Mouse (Mus musculus) neural tube, embryonic 13.5 days (tissue): ENCODE results near the gene Vps51. TPM values are rescaled to one million over a fixed set of nuclear protein-coding genes. Genes with fewer than 3 reads are reported as not detected.

Experiments used
- ATAC-seq: fragments of 200-750 bp; cut with Nextera tagmentation; 2 replicates; pipeline ENCODE4 v1.8.0; 2017; ENCODE audit warnings: low read depth, mild to moderate bottlenecking, moderate TSS enrichment, moderate library complexity
- H3K27ac ChIP-seq: fragments of 300-500 bp; sonication (generic); replicated peaks from 2 replicates; pipeline ENCODE4 v1.5.1; 2015; ENCODE audit warnings: moderate library complexity, mild to moderate bottlenecking, inconsistent platforms
- H3K27me3 ChIP-seq: fragments of 300-500 bp; sonication (generic); 2 replicates; pipeline ENCODE4 v1.6.1; 2015; ENCODE audit warnings: mild to moderate bottlenecking, inconsistent platforms
- H3K36me3 ChIP-seq: fragments of 300-500 bp; sonication (generic); 2 replicates; pipeline ENCODE4 v1.6.1; 2015; ENCODE audit warnings: mild to moderate bottlenecking, inconsistent platforms
- H3K4me1 ChIP-seq: fragments of 300-500 bp; sonication (generic); replicated peaks from 2 replicates; pipeline ENCODE4 v1.6.1; 2015; ENCODE audit warnings: inconsistent platforms
- H3K4me2 ChIP-seq: fragments of 300-500 bp; sonication (generic); 2 replicates; pipeline ENCODE4 v1.6.1; 2015; ENCODE audit warnings: inconsistent platforms, mild to moderate bottlenecking, moderate library complexity
- H3K4me3 ChIP-seq: fragments of 300-500 bp; sonication (generic); 2 replicates; pipeline ENCODE4 v1.5.1; 2015; ENCODE audit warnings: mild to moderate bottlenecking, inconsistent platforms
- H3K9ac ChIP-seq: fragments of 300-500 bp; sonication (generic); 2 replicates; pipeline ENCODE4 v1.6.1; 2015; ENCODE audit warnings: moderate library complexity, mild to moderate bottlenecking, inconsistent platforms
- H3K9me3 ChIP-seq: fragments of 300-500 bp; sonication (generic); 2 replicates; pipeline ENCODE4 v1.6.1; 2016; ENCODE audit warnings: inconsistent platforms
- WGBS: fragments of 180-500 bp; shearing (Covaris S2); methylation state at CpG from one replicate; pipeline ENCODE4 v1.1.7; 2015; 5-methylcytosine and 5-hydroxymethylcytosine counted together
- polyA plus RNA-seq: library from polyadenylated mRNA; unstranded; fragments of >200 nt; fragmentation: Nextera tagmentation; extraction: Ambion mirVana; gene quantifications from 2 replicates; pipeline ENCODE4 v1.2.1, GENCODE M21; 2015

The Vps51 gene
- polyA plus RNA-seq, 1 experiment from 2014 or later: 74.2 TPM

GRCm38 (mm10) chr19:6104476-6104875 lies 27.4 kb upstream of the Vps51 start:
- Histone ChIP-seq H3K36me3 (no peaks in the 10 kb centered on the region), H3K4me3 (no peak overlapping the region), H3K9ac (0 out of 2 replicates have a peak overlapping the region, but pooled peaks have one; percentile 8), H3K27me3 (no peaks in the 10 kb centered on the region), H3K27ac (no peak overlapping the region), H3K4me2 (no peak overlapping the region), H3K4me1 (no peaks in the 10 kb centered on the region), H3K9me3 (no peaks in the 10 kb centered on the region)
- ATAC-seq: no peak
- 94% methylated on average over 4 of the region's 4 CpGs for WGBS

DNA sequence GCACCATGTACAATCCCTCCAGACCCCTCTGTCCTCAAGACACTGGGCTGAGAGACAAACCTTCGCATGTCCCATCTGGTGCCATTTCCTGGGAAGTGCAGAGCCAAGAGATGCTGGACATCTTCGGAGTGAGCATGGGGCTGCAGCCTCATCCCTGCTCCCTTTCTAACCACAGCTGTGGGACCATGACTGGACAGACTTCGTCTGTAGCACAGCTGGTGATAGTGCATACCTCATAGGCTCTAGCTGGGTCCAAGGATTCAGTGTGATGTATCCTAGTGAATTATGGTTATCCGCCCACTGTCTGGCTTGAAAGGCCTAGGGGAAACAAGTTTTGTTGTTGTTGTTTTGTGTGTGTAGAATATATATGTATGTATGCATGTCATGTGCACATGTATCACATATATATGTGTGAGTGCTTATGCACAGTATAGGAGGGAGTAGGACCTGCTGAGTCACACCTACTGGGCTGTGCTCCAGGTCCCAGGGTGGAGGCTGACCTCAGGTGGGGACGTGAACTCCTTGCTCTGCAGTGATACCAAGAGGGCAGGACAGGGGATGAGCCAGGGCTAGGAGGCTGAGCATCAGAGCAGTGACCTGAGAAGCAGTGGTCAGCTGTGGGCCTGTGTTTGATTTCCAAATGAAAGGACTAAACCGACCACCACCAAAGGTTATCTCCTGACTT lies 25.3 kb upstream of the Vps51 start:
- no peak overlapping the region for H3K27ac ChIP-seq
- H3K4me3 ChIP-seq: no peak overlapping the region
- H3K9ac ChIP-seq: no peak overlapping the region
- no peaks in the 10 kb centered on the region for H3K9me3 ChIP-seq
- no peak overlapping the region for H3K4me2 ChIP-seq
- H3K36me3 ChIP-seq: no peaks in the 10 kb centered on the region
- no peaks in the 10 kb centered on the region for H3K27me3 ChIP-seq
- no peaks in the 10 kb centered on the region for H3K4me1 ChIP-seq
- WGBS: 81% methylated on average over 6 of the region's 6 CpGs
- no peak for ATAC-seq

GRCm38 (mm10) chr19:6101186-6101585 lies 24.2 kb upstream of the Vps51 start:
- Histone ChIP-seq H3K4me2 (no peak overlapping the region), H3K9me3 (no peaks in the 10 kb centered on the region), H3K27me3 (no peaks in the 10 kb centered on the region), H3K9ac (no peak overlapping the region), H3K27ac (no peak overlapping the region), H3K4me1 (no peaks in the 10 kb centered on the region), H3K4me3 (no peak overlapping the region), H3K36me3 (no peaks in the 10 kb centered on the region)
- no peak for ATAC-seq
- WGBS: 45% methylated on average over 6 of the region's 6 CpGs

GRCm38 (mm10) chr19:6097847-6098246 lies 20.8 kb upstream of the Vps51 start:
- no peak for ATAC-seq
- no peaks in the 10 kb centered on the region for H3K9me3 ChIP-seq
- no peaks in the 10 kb centered on the region for H3K36me3 ChIP-seq
- no peaks in the 10 kb centered on the region for H3K27me3 ChIP-seq
- 89% methylated on average over 3 of the region's 3 CpGs for WGBS
- no peak overlapping the region for H3K9ac ChIP-seq
- H3K4me3 ChIP-seq: no peak overlapping the region
- H3K4me2 ChIP-seq: no peak overlapping the region
- no peaks in the 10 kb centered on the region for H3K4me1 ChIP-seq
- no peak overlapping the region for H3K27ac ChIP-seq

- no peaks in the 10 kb centered on the region for H3K9me3 ChIP-seq
- H3K27me3 ChIP-seq: no peaks in the 10 kb centered on the region
- no peak for ATAC-seq
- H3K4me2 ChIP-seq: no peak within 1 kb of the TSS
- H3K4me3 ChIP-seq: no peak within 1 kb of the TSS
- H3K9ac ChIP-seq: no peak within 1 kb of the TSS
- H3K4me1 ChIP-seq: no peaks in the 10 kb centered on the region
- H3K36me3 ChIP-seq: peaks cover 14% of the 10 kb centered on the region; the same call in 1 of the 2 replicates
- H3K27ac ChIP-seq: no peak within 1 kb of the TSS
- WGBS: 89% methylated on average over 7 of the region's 7 CpGs
These were observed 17.1 kb upstream of the Vps51 start, which contains the start of gene AC131692.1 for GRCm38 (mm10) chr19:6094119-6094518. Gene AC131692.1, plus strand, starts transcription at chr19:6094419.

DNA sequence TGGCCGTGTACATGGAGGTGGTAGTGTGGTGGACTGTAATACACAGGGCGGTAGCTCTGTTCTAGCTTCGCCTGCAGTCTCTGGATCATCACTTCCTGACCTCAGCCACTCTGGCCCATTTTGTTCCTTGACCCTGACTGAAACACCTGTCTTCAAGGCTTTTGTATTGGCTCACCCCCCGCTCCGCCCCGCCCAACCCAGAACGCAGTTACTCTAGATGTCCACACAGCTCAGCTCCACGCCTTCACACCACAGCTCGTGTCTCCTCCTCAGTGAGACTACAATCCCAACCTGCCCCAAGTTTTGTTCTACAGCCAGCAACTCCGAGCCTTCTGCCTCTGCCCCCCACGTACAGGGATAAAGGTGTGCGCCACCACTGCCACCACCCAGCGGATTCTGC lies 11.8 kb upstream of the Vps51 start:
- H3K27me3 ChIP-seq: no peaks in the 10 kb centered on the region
- H3K9me3 ChIP-seq: no peaks in the 10 kb centered on the region
- 90% methylated on average over 13 of the region's 13 CpGs for WGBS
- H3K9ac ChIP-seq: no peak overlapping the region
- H3K4me3 ChIP-seq: no peak overlapping the region
- H3K4me2 ChIP-seq: no peak overlapping the region
- H3K4me1 ChIP-seq: peaks cover 18% of the 10 kb centered on the region
- ATAC-seq: no peak
- peaks cover 14% of the 10 kb centered on the region; the same call in 1 of the 2 replicates for H3K36me3 ChIP-seq
- H3K27ac ChIP-seq: no peak overlapping the region

GRCm38 (mm10) chr19:6085417-6085879 lies 8.4 kb upstream of the Vps51 start:
- no peaks in the 10 kb centered on the region for H3K27me3 ChIP-seq
- H3K4me3 ChIP-seq: peak overlapping the region; percentile 70
- H3K9me3 ChIP-seq: no peaks in the 10 kb centered on the region
- H3K27ac ChIP-seq: no peak overlapping the region
- peaks cover 27% of the 10 kb centered on the region for H3K4me1 ChIP-seq
- H3K36me3 ChIP-seq: peaks cover 33% of the 10 kb centered on the region
- H3K4me2 ChIP-seq: peak overlapping the region; percentile 95
- H3K9ac ChIP-seq: peak overlapping the region; percentile 60
- WGBS: 0% methylated on average over 17 of the region's 17 CpGs
- peak; percentile 76 for ATAC-seq

- Histone ChIP-seq H3K27ac (peak within 1 kb of the TSS; percentile 67), H3K9me3 (no peaks in the 10 kb centered on the region), H3K27me3 (no peaks in the 10 kb centered on the region), H3K4me1 (peaks cover 27% of the 10 kb centered on the region), H3K36me3 (peaks cover 33% of the 10 kb centered on the region), H3K9ac (peak within 1 kb of the TSS; percentile 85), H3K4me3 (peak within 1 kb of the TSS; percentile 70), H3K4me2 (peak within 1 kb of the TSS; percentile 95)
- peak; percentile 92 for ATAC-seq
- WGBS: under 1% methylated on average over 58 of the region's 58 CpGs
These were observed 7.6 kb upstream of the Vps51 start, which contains the start of the genes Zfpl1 and Cdca5 for GRCm38 (mm10) chr19:6084478-6085248. Gene Zfpl1, minus strand, starts transcription at chr19:6084956. Gene Cdca5, plus strand, starts transcription at chr19:6084983.

- no peak for ATAC-seq
- Histone ChIP-seq H3K36me3 (peaks cover 36% of the 10 kb centered on the region), H3K9ac (peak within 1 kb of the TSS; percentile 5; the same call in 1 of the 2 replicates), H3K4me3 (no peak within 1 kb of the TSS), H3K4me1 (peaks cover 34% of the 10 kb centered on the region), H3K27me3 (no peaks in the 10 kb centered on the region), H3K4me2 (no peak within 1 kb of the TSS), H3K9me3 (no peaks in the 10 kb centered on the region), H3K27ac (no peak within 1 kb of the TSS)
- 91% methylated on average over 9 of the region's 9 CpGs for WGBS
These were observed 5.1 kb upstream of the Vps51 start, which contains the start of gene Gm28374 for GRCm38 (mm10) chr19:6082156-6082555. Gene Gm28374, minus strand, starts transcription at chr19:6082256.

DNA sequence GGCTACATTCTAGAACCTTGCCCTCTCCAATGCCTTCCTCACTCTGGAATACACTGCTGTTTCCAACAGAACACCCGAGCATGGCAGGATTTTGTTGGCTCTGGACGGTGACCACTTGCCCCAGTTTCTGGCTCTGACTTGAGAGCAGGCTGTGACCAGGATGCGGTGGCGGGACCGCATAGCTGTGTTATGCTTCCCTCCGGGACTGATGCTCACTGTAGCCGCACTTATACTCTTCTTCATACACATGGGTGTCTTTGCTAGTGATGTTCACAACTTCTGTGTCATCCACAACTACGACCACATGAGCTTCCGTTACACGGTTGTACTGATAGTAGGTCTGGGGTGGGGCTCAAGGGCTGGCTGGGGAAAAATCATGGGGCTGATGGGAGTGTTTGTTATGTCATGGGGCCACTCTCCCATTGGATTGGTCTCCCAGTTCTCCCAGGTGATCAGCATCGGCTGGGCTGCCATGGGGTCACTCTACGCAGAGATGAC lies 3.0 kb upstream of the Vps51 start, which contains the start of gene Tmem262:
Gene Tmem262, plus strand, starts transcription at position 51 of the 498 bp plus-strand sequence.
- WGBS: 91% methylated on average over 12 of the region's 12 CpGs

DNA sequence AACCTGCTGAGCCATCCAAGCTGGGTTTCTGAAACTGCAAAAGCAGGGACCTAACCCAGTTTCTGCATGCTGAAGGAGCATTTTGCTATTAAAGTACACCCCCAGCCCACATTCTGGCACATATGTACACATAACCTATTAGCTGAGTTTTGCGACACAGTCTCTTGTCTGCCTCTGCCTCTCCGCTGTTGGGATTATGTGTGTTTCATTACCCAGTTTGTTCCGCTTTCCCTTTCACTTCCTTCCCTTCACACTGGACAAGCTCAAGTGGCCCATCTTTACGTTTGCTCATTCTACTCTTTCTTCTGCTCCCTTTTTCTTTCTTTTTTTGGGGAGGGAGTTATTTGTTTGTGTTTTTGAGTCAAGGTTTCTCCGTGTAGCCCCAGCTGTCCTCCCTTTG lies 3.1 kb downstream of the Vps51 start:
- H3K4me1 ChIP-seq: peaks cover 21% of the 10 kb centered on the region
- no peaks in the 10 kb centered on the region for H3K9me3 ChIP-seq
- no peak overlapping the region for H3K4me2 ChIP-seq
- 91% methylated on average over 5 of the region's 5 CpGs for WGBS
- no peak overlapping the region for H3K4me3 ChIP-seq
- no peaks in the 10 kb centered on the region for H3K27me3 ChIP-seq
- peaks cover 55% of the 10 kb centered on the region for H3K36me3 ChIP-seq
- no peak for ATAC-seq
- H3K27ac ChIP-seq: no peak overlapping the region
- H3K9ac ChIP-seq: no peak overlapping the region

More for the DNA sequence above, 3.0 kb upstream of the Vps51 start, which contains the start of gene Tmem262:
- Histone ChIP-seq H3K4me2 (no peak within 1 kb of the TSS), H3K36me3 (peaks cover 40% of the 10 kb centered on the region), H3K27me3 (no peaks in the 10 kb centered on the region), H3K4me1 (peaks cover 36% of the 10 kb centered on the region), H3K9ac (no peak within 1 kb of the TSS), H3K27ac (no peak within 1 kb of the TSS), H3K4me3 (no peak within 1 kb of the TSS), H3K9me3 (no peaks in the 10 kb centered on the region)
- ATAC-seq: no peak

DNA sequence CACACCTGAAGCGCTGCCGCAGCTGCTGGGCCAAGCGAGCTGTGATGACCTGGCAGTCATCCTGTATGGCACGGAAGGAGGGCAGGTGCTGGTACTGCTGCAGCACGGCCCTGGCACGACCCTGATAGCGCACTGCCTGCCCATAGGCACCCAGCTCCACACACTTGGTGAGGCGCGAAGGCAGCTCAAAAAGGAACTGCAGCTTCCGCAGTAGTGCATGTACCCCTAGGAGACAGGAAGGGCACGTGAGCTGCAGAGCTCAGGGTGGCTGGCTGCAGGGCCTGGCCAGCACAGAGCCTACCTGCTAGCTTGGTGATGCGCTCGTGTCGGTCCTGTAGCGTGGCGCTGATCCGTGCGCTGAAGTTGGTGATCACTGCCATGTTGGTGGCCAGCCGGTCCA lies 5.8 kb downstream of the Vps51 start:
- peaks cover 57% of the 10 kb centered on the region for H3K36me3 ChIP-seq
- 92% methylated on average over 19 of the region's 19 CpGs for WGBS

More for the DNA sequence above, 5.8 kb downstream of the Vps51 start:
- Histone ChIP-seq H3K4me3 (no peak overlapping the region), H3K27me3 (no peaks in the 10 kb centered on the region), H3K4me1 (peaks cover 29% of the 10 kb centered on the region), H3K9me3 (no peaks in the 10 kb centered on the region), H3K27ac (no peak overlapping the region), H3K4me2 (no peak overlapping the region), H3K9ac (no peak overlapping the region)
- no peak for ATAC-seq
